16 mouse cellular contexts compared by ENCODE assay signal in genomic region chr9:44341487-44341886, GRCm38 (mm10). TPM values are rescaled to one million over a fixed set of nuclear protein-coding genes. Genes with fewer than 3 reads are reported as not detected.
DNase-seq lines count a peak whose midpoint lies in the region; ATAC-seq and TF ChIP-seq lines count a peak whose summit lies in the region.
"Had no signal": no experiment of that assay in that cellular context is flagged by ENCODE, and none has a peak within 500 bp of the region (broad histone marks: within the 10 kb centered on the region; RNA-seq: fewer than 3 reads in every experiment).

No protein-coding gene starts in this region.

- TF ChIP-seq EP300 in MEL (IDR thresholded peaks at IDR 0.05; ENCODE audit: low read depth in 1 of 2, low read length in 2 of 2) = no peak

- H3K79me2 ChIP-seq in MEL (ENCODE audit: control insufficient read depth, insufficient read depth, low read length, poor library complexity) = peaks cover 32% of the 10 kb centered on the region

- H3K4me3 ChIP-seq in heart, embryonic 10.5 days = peak overlapping the region; percentile 80
- no peak overlapping the region for H3K4me3 ChIP-seq in kidney, postnatal 0 days (replicated peaks; ENCODE audit: low read depth, low read length)
- peak overlapping the region in 1 of 2 experiments; percentile 43; a peak in 3 of 4 replicates for H3K4me3 ChIP-seq in MEL (ENCODE audit: control insufficient read depth in 1 of 2, insufficient read depth in 1 of 2, low read depth in 2 of 2, low read length in 2 of 2)
- peak overlapping the region; percentile 0; the same call in 1 of the 2 replicates for H3K4me3 ChIP-seq in limb, embryonic 13.5 days

- peaks cover 38% of the 10 kb centered on the region for H3K4me1 ChIP-seq in heart, embryonic 10.5 days
- H3K4me1 ChIP-seq in kidney, postnatal 0 days (replicated peaks; ENCODE audit: insufficient read depth, low read length) = peaks cover 11% of the 10 kb centered on the region; the same call in 1 of the 2 replicates
- peaks cover 8 to 27% of the 10 kb centered on the region in 2 experiments for H3K4me1 ChIP-seq in MEL (ENCODE audit: control insufficient read depth in 1 of 2, insufficient read depth in 2 of 2, low read length in 2 of 2)
- H3K4me1 ChIP-seq in limb, embryonic 13.5 days = peaks cover 20% of the 10 kb centered on the region

- H3K27me3 ChIP-seq in heart, embryonic 10.5 days (ENCODE audit: insufficient read depth, poor library complexity, severe bottlenecking) = no peaks in the 10 kb centered on the region
- no peaks in the 10 kb centered on the region for H3K27me3 ChIP-seq in kidney, postnatal 0 days (ENCODE audit: insufficient read depth, low read length)
- H3K27me3 ChIP-seq in MEL (ENCODE audit: control insufficient read depth in 1 of 2, insufficient read depth in 2 of 2, low read length in 2 of 2) = no peaks in the 10 kb centered on the region
- no peaks in the 10 kb centered on the region for H3K27me3 ChIP-seq in limb, embryonic 13.5 days

- no peak overlapping the region for H3K4me2 ChIP-seq in kidney, postnatal 0 days (ENCODE audit: low read length)
- H3K4me2 ChIP-seq in limb, embryonic 13.5 days (replicated peaks) = no peak overlapping the region

- peaks cover 51% of the 10 kb centered on the region for H3K36me3 ChIP-seq in heart, embryonic 10.5 days
- H3K36me3 ChIP-seq in kidney, postnatal 0 days (ENCODE audit: insufficient read depth, low read length) = peaks cover 7% of the 10 kb centered on the region; the same call in 1 of the 2 replicates
- H3K36me3 ChIP-seq in MEL (ENCODE audit: control insufficient read depth in 1 of 2, insufficient read depth in 2 of 2, low read length in 2 of 2) = peaks cover 0 to 33% of the 10 kb centered on the region in 2 experiments; a peak in 2 of 4 replicates
- H3K36me3 ChIP-seq in limb, embryonic 13.5 days = peaks cover 55% of the 10 kb centered on the region

- peak overlapping the region; percentile 99 for H3K27ac ChIP-seq in heart, embryonic 10.5 days
- no peak overlapping the region for H3K27ac ChIP-seq in kidney, postnatal 0 days
- peak overlapping the region; percentile 83 for H3K27ac ChIP-seq in MEL (ENCODE audit: control insufficient read depth, low read depth, low read length)
- H3K27ac ChIP-seq in limb, embryonic 13.5 days = no peak overlapping the region

- no peak for TF ChIP-seq RAD21 in MEL (IDR thresholded peaks at IDR 0.05; ENCODE audit: low read depth, low read length)

- no peak for TF ChIP-seq POLR2A in MEL (IDR thresholded peaks at IDR 0.05; ENCODE audit: control insufficient read depth in 1 of 2, insufficient read depth in 1 of 2, low read depth in 1 of 2, low read length in 2 of 2, poor library complexity in 1 of 2)

- H3K9me3 ChIP-seq in heart, embryonic 10.5 days = no peaks in the 10 kb centered on the region
- H3K9me3 ChIP-seq in kidney, postnatal 0 days (replicated peaks; ENCODE audit: low read length) = no peaks in the 10 kb centered on the region
- H3K9me3 ChIP-seq in MEL (replicated peaks; ENCODE audit: insufficient read depth, low read length) = no peaks in the 10 kb centered on the region
- H3K9me3 ChIP-seq in limb, embryonic 13.5 days = no peaks in the 10 kb centered on the region

- 0 out of 2 replicates have a peak overlapping the region, but pooled peaks have one; percentile 1 for H3K9ac ChIP-seq in kidney, postnatal 0 days (ENCODE audit: low read depth, low read length)
- peak overlapping the region; percentile 63 for H3K9ac ChIP-seq in MEL (ENCODE audit: control insufficient read depth, low read depth, low read length, poor library complexity, severe bottlenecking)
- 0 out of 2 replicates have a peak overlapping the region, but pooled peaks have one; percentile 19 for H3K9ac ChIP-seq in limb, embryonic 13.5 days

- peak; percentile 74 for DNase-seq in heart, embryonic 10.5 days (ENCODE audit: low spot score)
- no peak for DNase-seq in heart, postnatal 25 days (ENCODE audit: low spot score)
- no peak for DNase-seq in kidney, postnatal 0 days (ENCODE audit: low spot score)
- DNase-seq in kidney, postnatal 25 days = no peak
- no peak for DNase-seq in MEL (ENCODE audit: low read depth, low spot score)
- no peak for DNase-seq in cerebellum, postnatal 14 days
- no peak for DNase-seq in left cerebral cortex, postnatal 14 days (ENCODE audit: low spot score in 2 of 2)
- DNase-seq: cerebellum, adult 2 months; embryo, embryonic 11 days; gastrocnemius, postnatal 36 days; kidney, postnatal 14 days; lung, postnatal 36 days; right cerebral cortex, postnatal 14 days; thymus, postnatal 25 days had no signal

- intact Hi-C loops in heart, postnatal 25 days (cut with DNase I) = no loop called here
- intact Hi-C loops in left cerebral cortex, postnatal 14 days (cut with DNase I) = no loop called here

- TF ChIP-seq CTCF in kidney, postnatal 0 days (IDR thresholded peaks at IDR 0.05; ENCODE audit: low read depth) = no peak
- no peak for TF ChIP-seq CTCF in MEL (IDR thresholded peaks at IDR 0.05 in 2 of 3, conservative IDR thresholded peaks at IDR 0.05 in 1 of 3; ENCODE audit: control insufficient read depth in 1 of 3, insufficient read depth in 1 of 3, low read depth in 2 of 3, low read length in 3 of 3, poor library complexity in 1 of 3, severe bottlenecking in 1 of 3)

- 86% methylated on average over 5 of the region's 5 CpGs for WGBS in heart, embryonic 10.5 days
- 91% methylated on average over 5 of the region's 5 CpGs for WGBS in kidney, postnatal 0 days
- WGBS in limb, embryonic 13.5 days = 87% methylated on average over 5 of the region's 5 CpGs

- ATAC-seq in kidney, postnatal 0 days (replicated peaks; ENCODE audit: low FRiP score, low read depth) = no peak
- no peak for ATAC-seq in limb, embryonic 13.5 days (ENCODE audit: low FRiP score, low read depth)
- ATAC-seq: forebrain, embryonic 16.5 days had no signal

TF ChIP-seq in MEL, 35 proteins besides CTCF, POLR2A, EP300 and RAD21:
- TF ChIP-seq USF1 (IDR thresholded peaks at IDR 0.05; ENCODE audit: low read depth, low read length) (no peak), USF2 (IDR thresholded peaks at IDR 0.05; ENCODE audit: borderline replicate concordance in 1 of 2, insufficient read depth in 1 of 2, low read depth in 1 of 2, low read length in 2 of 2) (no peak)
TF ChIP-seq in MEL: peak in this region for 0.

RNA-seq across cellular contexts. Expression of gene Hmbs, which starts 2.5 kb away (rescaled TPM):
- 276 and 285 TPM in 2 replicates for polyA plus RNA-seq in heart, embryonic 10.5 days (2016; fragmentation: Nextera tagmentation; extraction: Ambion mirVana)
- total RNA-seq in heart, postnatal 25 days (2021) = 10 to 100 TPM; 46.3 to 47.0 TPM
- polyA plus RNA-seq in kidney, postnatal 0 days (2015; fragmentation: Nextera tagmentation; extraction: Ambion mirVana) = 88.2 and 95.8 TPM in 2 replicates
- 110 and 145 TPM in 2 replicates for total RNA-seq in MEL (2012; rRNA removed)
- 100 to 1,000 TPM in 1 of 2 experiments, not detected in 1; 138 TPM for polyA plus RNA-seq in MEL (2012; ENCODE audit: insufficient read depth in 1 of 2, insufficient read length in 2 of 2, low read depth in 1 of 2, low replicate concordance in 2 of 2, missing spikeins in 1 of 2)
- 111 and 116 TPM in 2 replicates for polyA plus RNA-seq in limb, embryonic 13.5 days (2015; fragmentation: Nextera tagmentation; extraction: Ambion mirVana)
- 10 to 100 TPM; 18.3 to 20.2 TPM for total RNA-seq in left cerebral cortex, postnatal 14 days (2021)

RNA-seq across cellular contexts. Expression of gene H2afx, which starts 7.0 kb away (rescaled TPM):
- polyA plus RNA-seq in heart, embryonic 10.5 days (2016; fragmentation: Nextera tagmentation; extraction: Ambion mirVana) = 258 and 270 TPM in 2 replicates
- total RNA-seq in heart, postnatal 25 days (2021) = 10 to 100 TPM; 14.6 to 15.6 TPM
- polyA plus RNA-seq in kidney, postnatal 0 days (2015; fragmentation: Nextera tagmentation; extraction: Ambion mirVana) = 186 and 205 TPM in 2 replicates
- total RNA-seq in MEL (2012; rRNA removed) = 805 and 828 TPM in 2 replicates
- 10 to 100 TPM in 1 of 2 experiments, not detected in 1; 89.6 TPM for polyA plus RNA-seq in MEL (2012; ENCODE audit: insufficient read depth in 1 of 2, insufficient read length in 2 of 2, low read depth in 1 of 2, low replicate concordance in 2 of 2, missing spikeins in 1 of 2)
- polyA plus RNA-seq in limb, embryonic 13.5 days (2015; fragmentation: Nextera tagmentation; extraction: Ambion mirVana) = 382 and 390 TPM in 2 replicates
- total RNA-seq in left cerebral cortex, postnatal 14 days (2021) = 10 to 100 TPM; 59.8 to 66.2 TPM

RNA-seq across cellular contexts. Expression of gene Dpagt1, which starts 15.7 kb away (rescaled TPM):
- polyA plus RNA-seq in heart, embryonic 10.5 days (2016; fragmentation: Nextera tagmentation; extraction: Ambion mirVana) = 35.2 and 36.6 TPM in 2 replicates
- total RNA-seq in heart, postnatal 25 days (2021) = 10 to 100 TPM; 18.6 to 19.6 TPM
- polyA plus RNA-seq in kidney, postnatal 0 days (2015; fragmentation: Nextera tagmentation; extraction: Ambion mirVana) = 32.2 and 33.6 TPM in 2 replicates
- 12.7 and 14.9 TPM in 2 replicates for total RNA-seq in MEL (2012; rRNA removed)
- polyA plus RNA-seq in MEL (2012; ENCODE audit: insufficient read depth in 1 of 2, insufficient read length in 2 of 2, low read depth in 1 of 2, low replicate concordance in 2 of 2, missing spikeins in 1 of 2) = 10 to 100 TPM in 1 of 2 experiments, not detected in 1; 43.5 TPM
- 40.2 and 40.5 TPM in 2 replicates for polyA plus RNA-seq in limb, embryonic 13.5 days (2015; fragmentation: Nextera tagmentation; extraction: Ambion mirVana)
- total RNA-seq in left cerebral cortex, postnatal 14 days (2021) = 10 to 100 TPM; 14.8 to 14.9 TPM

RNA-seq across cellular contexts. Expression of gene Vps11, which starts 20.0 kb away (rescaled TPM):
- 22.8 and 26.3 TPM in 2 replicates for polyA plus RNA-seq in heart, embryonic 10.5 days (2016; fragmentation: Nextera tagmentation; extraction: Ambion mirVana)
- 10 to 100 TPM; 14.3 to 14.8 TPM for total RNA-seq in heart, postnatal 25 days (2021)
- 30.3 and 31.1 TPM in 2 replicates for polyA plus RNA-seq in kidney, postnatal 0 days (2015; fragmentation: Nextera tagmentation; extraction: Ambion mirVana)
- 18.4 and 18.6 TPM in 2 replicates for total RNA-seq in MEL (2012; rRNA removed)
- polyA plus RNA-seq in MEL (2012; ENCODE audit: insufficient read depth in 1 of 2, insufficient read length in 2 of 2, low read depth in 1 of 2, low replicate concordance in 2 of 2, missing spikeins in 1 of 2) = 10 to 100 TPM in 1 of 2 experiments, not detected in 1; 27.1 TPM
- 27.8 and 28.9 TPM in 2 replicates for polyA plus RNA-seq in limb, embryonic 13.5 days (2015; fragmentation: Nextera tagmentation; extraction: Ambion mirVana)
- 10 to 100 TPM; 44.2 to 44.6 TPM for total RNA-seq in left cerebral cortex, postnatal 14 days (2021)

RNA-seq across cellular contexts. Expression of gene C2cd2l, which starts 21.4 kb away (rescaled TPM):
- 6.9 and 9.5 TPM in 2 replicates for polyA plus RNA-seq in heart, embryonic 10.5 days (2016; fragmentation: Nextera tagmentation; extraction: Ambion mirVana)
- total RNA-seq in heart, postnatal 25 days (2021) = 10 to 100 TPM; 11.7 to 13.9 TPM
- polyA plus RNA-seq in kidney, postnatal 0 days (2015; fragmentation: Nextera tagmentation; extraction: Ambion mirVana) = 11.6 and 13.0 TPM in 2 replicates
- total RNA-seq in MEL (2012; rRNA removed) = 4.3 and 4.7 TPM in 2 replicates
- 10 to 100 TPM in 1 of 2 experiments, not detected in 1; 10.9 TPM for polyA plus RNA-seq in MEL (2012; ENCODE audit: insufficient read depth in 1 of 2, insufficient read length in 2 of 2, low read depth in 1 of 2, low replicate concordance in 2 of 2, missing spikeins in 1 of 2)
- polyA plus RNA-seq in limb, embryonic 13.5 days (2015; fragmentation: Nextera tagmentation; extraction: Ambion mirVana) = 6.8 and 7.8 TPM in 2 replicates
- 100 to 1,000 TPM; 177 to 213 TPM for total RNA-seq in left cerebral cortex, postnatal 14 days (2021)

Comparison
In these comparisons a context has a peak if more than half of its experiments do, and no peak if none do; other contexts are left out.
1. H3K27ac ChIP-seq: peak in heart, embryonic 10.5 days (single experiment) and MEL (single experiment); none in kidney, postnatal 0 days (single experiment) and limb, embryonic 13.5 days (single experiment).
2. H3K9ac ChIP-seq: peak in every context shown above with its lines; median percentile 63 in MEL; 19 in limb, embryonic 13.5 days; 1 in kidney, postnatal 0 days.